Mouse (Mus musculus) megakaryocyte-erythroid progenitor cell, adult 5-6 weeks (primary cell): ENCODE results near the gene Tmem94. TPM values are rescaled to one million over a fixed set of nuclear protein-coding genes. Genes with fewer than 3 reads are reported as not detected.
"Not testable (repeated sequence)": the region's sequence is repeated elsewhere in the genome, so short reads cannot be mapped to it uniquely, and the experiment has no call there.

Experiments
- ATAC-seq: replicated peaks from 2 replicates; pipeline ENCODE4 v1.8.0; 2016; ENCODE audit warnings: mild to moderate bottlenecking, inconsistent platforms; ENCODE audit not compliant: severe bottlenecking, poor library complexity, low FRiP score, low TSS enrichment
- total RNA-seq, 2 experiments: library from RNA; stranded (forward) in 1 of 2; stranded (reverse) in 1 of 2; fragments of 200-1000, 215-1000 nt in 1 of 2; fragments of >200 nt in 1 of 2; fragmentation: Nextera tagmentation in 1 of 2; gene quantifications; 2 replicates each; pipeline ENCODE4 v1.2.3; 2014 to 2017

Tmem94 gene
- total RNA-seq (2014; fragmentation: Nextera tagmentation) (29.0 and 44.6 TPM in 2 replicates), total RNA-seq (2017) (15.1 and 31.5 TPM in 2 replicates)

GRCm38 (mm10) chr11:115765103-115765606 lies at the start of gene Tmem94:
Gene Tmem94, plus strand, starts transcription at chr11:115765433.
- peak; percentile 93 for ATAC-seq

GRCm38 (mm10) chr11:115716410-115717338 lies 48.6 kb upstream of the Tmem94 start:
- ATAC-seq: peak; percentile 36

GRCm38 (mm10) chr11:115717660-115718390 lies 47.4 kb upstream of the Tmem94 start:
- peak; percentile 92 for ATAC-seq

- peak; percentile 75 for ATAC-seq
Measured at GRCm38 (mm10) chr11:115722638-115723037, 42.6 kb upstream of the Tmem94 start.

GRCm38 (mm10) chr11:115723231-115723630 lies 42.0 kb upstream of the Tmem94 start:
- no peak for ATAC-seq

GRCm38 (mm10) chr11:115734041-115734686 lies 31.1 kb upstream of the Tmem94 start:
- no peak for ATAC-seq

GRCm38 (mm10) chr11:115737608-115738208 lies 27.5 kb upstream of the Tmem94 start:
- no peak for ATAC-seq

GRCm38 (mm10) chr11:115738275-115738885 lies 26.9 kb upstream of the Tmem94 start:
- no peak for ATAC-seq

GRCm38 (mm10) chr11:115741070-115741469 lies 24.2 kb upstream of the Tmem94 start:
- no peak for ATAC-seq

- ATAC-seq: no peak
Measured at GRCm38 (mm10) chr11:115742926-115743325, 22.3 kb upstream of the Tmem94 start.

GRCm38 (mm10) chr11:115744385-115744784 lies 20.8 kb upstream of the Tmem94 start:
- ATAC-seq: no peak

GRCm38 (mm10) chr11:115746109-115746508 lies 19.1 kb upstream of the Tmem94 start:
- no peak for ATAC-seq

- peak; percentile 55; the same call in 1 of the 2 replicates for ATAC-seq
Measured at GRCm38 (mm10) chr11:115746762-115747161, 18.5 kb upstream of the Tmem94 start.

GRCm38 (mm10) chr11:115747351-115747750 lies 17.9 kb upstream of the Tmem94 start:
- no peak for ATAC-seq

- ATAC-seq: no peak
Measured at GRCm38 (mm10) chr11:115749834-115750233, 15.4 kb upstream of the Tmem94 start.

GRCm38 (mm10) chr11:115751725-115752124 lies 13.5 kb upstream of the Tmem94 start:
- ATAC-seq: no peak

- no peak for ATAC-seq
Measured at GRCm38 (mm10) chr11:115752653-115753052, 12.6 kb upstream of the Tmem94 start.

GRCm38 (mm10) chr11:115753485-115753884 lies 11.7 kb upstream of the Tmem94 start:
- no peak for ATAC-seq

- ATAC-seq: not testable (repeated sequence)
Measured at GRCm38 (mm10) chr11:115762176-115762575, 3.1 kb upstream of the Tmem94 start.
